Mouse (Mus musculus) kidney, embryonic 15.5 days (tissue): ENCODE measurements at regions not wholly inside any gene's neighbourhood (a gene's known extent, or its start where the extent isn't known, plus 50 kb on each side); places are given as distances from the start of the nearest gene placed in this dataset.

Source experiments
- ATAC-seq: fragments of 200-750 bp; cut with Nextera tagmentation; replicated peaks from 2 replicates; pipeline ENCODE4 v1.8.0; 2017; ENCODE audit warnings: moderate TSS enrichment; ENCODE audit not compliant: low FRiP score
- H3K27ac ChIP-seq: fragments of 300-500 bp; sonication (generic); 2 replicates; pipeline ENCODE4 v1.5.1; 2015; ENCODE audit warnings: mild to moderate bottlenecking, inconsistent platforms
- H3K27me3 ChIP-seq: fragments of 300-500 bp; sonication (generic); 2 replicates; pipeline ENCODE4 v1.6.1; 2015; ENCODE audit warnings: inconsistent platforms
- H3K36me3 ChIP-seq: fragments of 300-500 bp; sonication (generic); 2 replicates; pipeline ENCODE4 v1.6.1; 2015; ENCODE audit warnings: inconsistent platforms
- H3K4me1 ChIP-seq: fragments of 300-500 bp; sonication (generic); 2 replicates; pipeline ENCODE4 v1.6.1; 2015; ENCODE audit warnings: inconsistent platforms
- H3K4me2 ChIP-seq: fragments of 300-500 bp; sonication (generic); 2 replicates; pipeline ENCODE4 v1.6.1; 2015; ENCODE audit warnings: moderate library complexity, mild to moderate bottlenecking, inconsistent platforms
- H3K4me3 ChIP-seq: fragments of 300-500 bp; sonication (generic); replicated peaks from 2 replicates; pipeline ENCODE4 v1.5.1; 2015; ENCODE audit warnings: mild to moderate bottlenecking, inconsistent platforms
- H3K9ac ChIP-seq: fragments of 300-500 bp; sonication (generic); 2 replicates; pipeline ENCODE4 v1.6.1; 2015; ENCODE audit warnings: mild to moderate bottlenecking, inconsistent platforms
- H3K9me3 ChIP-seq: fragments of 300-500 bp; sonication (generic); replicated peaks from 2 replicates; pipeline ENCODE4 v1.6.1; 2016; ENCODE audit warnings: inconsistent platforms
- WGBS: fragments of 180-500 bp; shearing (Covaris S2); methylation state at CpG from one replicate; pipeline ENCODE4 v1.1.7; 2015; ENCODE audit warnings: mixed read lengths; 5-methylcytosine and 5-hydroxymethylcytosine counted together
- microRNA counts: library from miRNA; unstranded; fragments of <30 nt; microRNA quantifications from one replicate; lab custom pipeline; 2016
- microRNA-seq: library from miRNA; unstranded; fragments of <30 nt; microRNA quantifications from one replicate; pipeline ENCODE4, GENCODE M21; 2016

GRCm38 (mm10) chrX:19148672-19149071 lies 332.4 kb downstream of the Tex13c3 start:
- H3K36me3 ChIP-seq, result no peaks in the 10 kb centered on the region
- H3K27me3 ChIP-seq, result no peaks in the 10 kb centered on the region
- WGBS, result 91% methylated on average over 1 of the region's 1 CpGs
- ATAC-seq, result no peak
- H3K27ac ChIP-seq, result no peak overlapping the region
- H3K4me1 ChIP-seq, result no peaks in the 10 kb centered on the region
- no peaks in the 10 kb centered on the region for H3K9me3 ChIP-seq
- no peak overlapping the region for H3K4me3 ChIP-seq
- H3K4me2 ChIP-seq, result no peak overlapping the region
- no peak overlapping the region for H3K9ac ChIP-seq

GRCm38 (mm10) chrX:19148251-19148650 lies 332.9 kb downstream of the Tex13c3 start:
- Histone ChIP-seq H3K4me3 (no peak overlapping the region), H3K36me3 (no peaks in the 10 kb centered on the region), H3K9me3 (no peaks in the 10 kb centered on the region), H3K27me3 (no peaks in the 10 kb centered on the region), H3K9ac (no peak overlapping the region), H3K27ac (no peak overlapping the region), H3K4me2 (no peak overlapping the region), H3K4me1 (no peaks in the 10 kb centered on the region)
- 79% methylated on average over 3 of the region's 3 CpGs for WGBS
- no peak for ATAC-seq

DNA sequence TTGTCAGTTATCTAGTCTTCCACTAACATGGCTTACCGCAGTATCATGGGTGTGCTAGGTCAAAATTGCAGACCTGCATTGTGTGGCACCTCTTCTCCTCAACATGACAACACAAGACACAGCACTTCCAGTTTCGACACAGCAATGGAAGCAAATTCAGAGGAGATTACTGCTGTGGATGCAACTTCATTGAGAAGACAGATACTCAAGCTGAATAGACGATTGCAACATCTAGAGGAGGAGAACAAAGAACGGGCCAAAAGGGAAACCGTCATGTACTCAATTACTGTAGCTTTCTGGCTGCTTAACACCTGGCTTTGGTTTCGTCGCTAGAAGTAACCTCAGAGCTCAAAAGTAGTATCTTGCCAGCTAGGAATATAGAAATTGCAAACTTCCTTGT lies 368.4 kb downstream of the Tex13c3 start:
- Histone ChIP-seq H3K4me2 (no peak overlapping the region), H3K27ac (no peak overlapping the region), H3K9me3 (no peaks in the 10 kb centered on the region), H3K27me3 (no peaks in the 10 kb centered on the region), H3K36me3 (no peaks in the 10 kb centered on the region), H3K4me1 (no peaks in the 10 kb centered on the region), H3K4me3 (no peak overlapping the region), H3K9ac (no peak overlapping the region)
- 81% methylated on average over 7 of the region's 7 CpGs for WGBS
- ATAC-seq, result no peak

- Histone ChIP-seq H3K9ac (no peak overlapping the region), H3K4me3 (no peak overlapping the region), H3K9me3 (no peaks in the 10 kb centered on the region), H3K27me3 (no peaks in the 10 kb centered on the region), H3K4me2 (no peak overlapping the region), H3K36me3 (no peaks in the 10 kb centered on the region), H3K27ac (no peak overlapping the region), H3K4me1 (no peaks in the 10 kb centered on the region)
- no peak for ATAC-seq
- 59% methylated on average over 2 of the region's 2 CpGs for WGBS
Measured at GRCm38 (mm10) chrX:19102911-19103310, 378.2 kb downstream of the Tex13c3 start.

DNA sequence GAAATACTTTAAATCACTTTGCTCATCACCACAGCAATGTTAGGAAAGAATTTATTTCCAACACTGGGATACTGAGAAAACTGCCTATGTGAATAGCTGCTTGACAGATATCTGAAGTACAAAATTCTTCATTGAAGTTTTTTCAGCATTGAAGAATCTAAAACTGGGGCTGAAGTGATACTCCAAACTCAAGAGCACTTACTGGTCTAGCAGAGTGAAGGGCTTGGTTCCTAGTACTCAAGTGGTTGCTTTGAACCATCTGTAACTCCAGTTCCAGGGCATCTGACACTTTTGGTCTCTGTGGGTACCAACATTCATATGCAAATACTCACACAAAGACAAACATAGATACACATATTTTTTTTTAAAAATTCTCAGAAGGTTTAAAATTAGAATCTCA lies 385.2 kb downstream of the Tex13c3 start:
- Histone ChIP-seq H3K4me1 (no peaks in the 10 kb centered on the region), H3K36me3 (no peaks in the 10 kb centered on the region), H3K9me3 (no peaks in the 10 kb centered on the region), H3K4me3 (no peak overlapping the region), H3K27ac (no peak overlapping the region), H3K4me2 (no peak overlapping the region), H3K9ac (no peak overlapping the region), H3K27me3 (no peaks in the 10 kb centered on the region)
- no peak for ATAC-seq

GRCm38 (mm10) chrX:19084435-19084834 lies 396.7 kb downstream of the Tex13c3 start:
- 84% methylated on average over 1 of the region's 1 CpGs for WGBS
- no peak for ATAC-seq
- no peak overlapping the region for H3K4me3 ChIP-seq

DNA sequence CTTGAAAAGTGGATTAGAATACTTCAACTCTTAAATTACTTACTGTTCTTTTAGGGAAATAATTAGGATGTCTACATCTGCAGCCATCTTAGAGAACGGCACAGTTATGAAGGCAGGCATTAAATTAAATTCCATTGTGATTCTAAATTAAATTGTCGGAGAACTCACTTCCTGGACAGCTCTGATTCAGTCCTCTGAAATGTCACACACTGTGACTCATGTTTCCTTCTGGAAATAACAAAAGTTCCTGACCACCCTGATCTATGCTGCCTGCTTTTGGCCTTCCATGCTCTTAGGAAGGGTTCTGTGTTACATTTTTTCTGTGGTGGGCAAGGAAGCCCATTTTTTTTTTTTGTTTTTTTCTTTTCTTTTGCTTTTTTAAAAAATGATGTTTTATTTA lies 401.1 kb downstream of the Tex13c3 start:
- no peak overlapping the region for H3K4me3 ChIP-seq
- H3K27ac ChIP-seq, result no peak overlapping the region
- H3K9me3 ChIP-seq, result no peaks in the 10 kb centered on the region
- H3K9ac ChIP-seq, result no peak overlapping the region
- 48% methylated on average over 2 of the region's 2 CpGs for WGBS
- no peaks in the 10 kb centered on the region for H3K27me3 ChIP-seq
- no peaks in the 10 kb centered on the region for H3K36me3 ChIP-seq
- no peaks in the 10 kb centered on the region for H3K4me1 ChIP-seq
- no peak for ATAC-seq
- no peak overlapping the region for H3K4me2 ChIP-seq

More at GRCm38 (mm10) chrX:19084435-19084834, 396.7 kb downstream of the Tex13c3 start:
- H3K4me2 ChIP-seq, result no peak overlapping the region
- H3K27me3 ChIP-seq, result no peaks in the 10 kb centered on the region
- no peaks in the 10 kb centered on the region for H3K4me1 ChIP-seq
- H3K9me3 ChIP-seq, result no peaks in the 10 kb centered on the region
- no peak overlapping the region for H3K9ac ChIP-seq
- no peak overlapping the region for H3K27ac ChIP-seq
- H3K36me3 ChIP-seq, result no peaks in the 10 kb centered on the region

MicroRNAs encoded in the stretch of these regions (microRNA counts, 519-probe panel; counts per million panel counts)
- microRNA mmu-miR-221 (lab: Ali Mortazavi, UCI) (2,080 counts per million, percentile 20 among the panel's probes with 10 or more counts), microRNA mmu-miR-222 (lab: Ali Mortazavi, UCI) (31.7 counts per million)

Small RNA genes lying in the stretch of these regions (microRNA-seq; reads per million reads assigned to microRNA genes)
- gene Mir221 (245 reads per million, percentile 68 among the genes with 10 or more reads in this experiment), gene Mir222 (135 reads per million, percentile 60 among the genes with 10 or more reads in this experiment)
